In genomic region chr8:94037806-94038205, GRCm38 (mm10) we compare ENCODE assay signal across 8 mouse cellular contexts. TPM values are rescaled to one million over a fixed set of nuclear protein-coding genes. Genes with fewer than 3 reads are reported as not detected.
A peak's percentile ranks its signal among the peaks of the same experiment; 100 is the strongest.
DNase-seq lines count a peak whose midpoint lies in the region; ATAC-seq and TF ChIP-seq lines count a peak whose summit lies in the region.

No protein-coding gene starts in this region.

- no peak for TF ChIP-seq EP300 in liver, postnatal 0 days (IDR thresholded peaks at IDR 0.05; ENCODE audit: low read depth)

- peak overlapping the region; percentile 97 for H3K4me3 ChIP-seq in spleen, adult 2 months (ENCODE audit: extremely low read depth, insufficient read depth, insufficient read length)
- H3K4me3 ChIP-seq in hindbrain, embryonic 12.5 days = peak overlapping the region; percentile 69
- peak overlapping the region; percentile 94 for H3K4me3 ChIP-seq in liver, postnatal 0 days (ENCODE audit: low read depth, low read length)

- peaks cover 6% of the 10 kb centered on the region for H3K4me1 ChIP-seq in spleen, adult 2 months (ENCODE audit: control insufficient read depth, insufficient read depth, insufficient read length)
- peaks cover 24% of the 10 kb centered on the region for H3K4me1 ChIP-seq in hindbrain, embryonic 12.5 days
- H3K4me1 ChIP-seq in liver, postnatal 0 days (ENCODE audit: insufficient read depth) = peaks cover 25% of the 10 kb centered on the region

- no peak overlapping the region for H3K27ac ChIP-seq in spleen, adult 2 months (ENCODE audit: insufficient read depth, low read length)
- no peak overlapping the region for H3K27ac ChIP-seq in hindbrain, embryonic 12.5 days
- H3K27ac ChIP-seq in liver, postnatal 0 days (ENCODE audit: low read depth) = peak overlapping the region; percentile 44

- peaks cover 1% of the 10 kb centered on the region; the same call in 1 of the 2 replicates for H3K36me3 ChIP-seq in spleen, adult 2 months (ENCODE audit: control insufficient read depth, insufficient read depth, low read length)
- H3K36me3 ChIP-seq in hindbrain, embryonic 12.5 days = 0 out of 2 replicates have a peak, but pooled peaks cover 4% of the 10 kb centered on the region
- H3K36me3 ChIP-seq in liver, postnatal 0 days (replicated peaks; ENCODE audit: insufficient read depth, low read length) = no peaks in the 10 kb centered on the region

- no peaks in the 10 kb centered on the region for H3K27me3 ChIP-seq in spleen, adult 2 months (ENCODE audit: control insufficient read depth, insufficient read depth, low read length)
- no peaks in the 10 kb centered on the region for H3K27me3 ChIP-seq in hindbrain, embryonic 12.5 days
- no peaks in the 10 kb centered on the region for H3K27me3 ChIP-seq in liver, postnatal 0 days (ENCODE audit: insufficient read depth, low read length)

- no peaks in the 10 kb centered on the region for H3K9me3 ChIP-seq in hindbrain, embryonic 12.5 days (replicated peaks)
- no peaks in the 10 kb centered on the region for H3K9me3 ChIP-seq in liver, postnatal 0 days (ENCODE audit: low read length)

- 6% methylated on average over 15 of the region's 15 CpGs for WGBS in spleen, adult 2 months
- 11% methylated on average over 15 of the region's 15 CpGs for WGBS in hindbrain, embryonic 12.5 days
- WGBS in liver, postnatal 0 days (ENCODE audit: insufficient replicate concordance) = 5% methylated on average over 15 of the region's 15 CpGs

- no peak for TF ChIP-seq POLR2A in spleen, adult 2 months (IDR thresholded peaks at IDR 0.05; ENCODE audit: low read depth, low read length)

- no peak for DNase-seq in spleen, adult 2 months (ENCODE audit: low read depth in 1 of 2, low spot score in 2 of 2)
- no peak for DNase-seq in spleen, postnatal 14 days (ENCODE audit: low spot score in 2 of 2)
- peak; percentile 21 to 31 for DNase-seq in cerebellum, postnatal 25 days
- DNase-seq in liver, postnatal 0 days = no peak
- DNase-seq in retina, embryonic 14.5 days (ENCODE audit: low spot score) = peak; percentile 22
- DNase-seq in frontal cortex, postnatal 14 days (ENCODE audit: low spot score in 2 of 2) = no peak
- DNase-seq in adipocyte (ENCODE audit: low spot score) = no peak

- no peak for ATAC-seq in hindbrain, embryonic 12.5 days (ENCODE audit: low FRiP score)
- no peak for ATAC-seq in liver, postnatal 0 days

- TF ChIP-seq CTCF in spleen, adult 2 months (IDR thresholded peaks at IDR 0.05; ENCODE audit: extremely low read depth, insufficient read depth, insufficient read length, insufficient replicate concordance) = no peak
- no peak for TF ChIP-seq CTCF in liver, postnatal 0 days (IDR thresholded peaks at IDR 0.05; ENCODE audit: low read depth)

- peak overlapping the region; percentile 70 for H3K9ac ChIP-seq in hindbrain, embryonic 12.5 days
- peak overlapping the region; percentile 77 for H3K9ac ChIP-seq in liver, postnatal 0 days (replicated peaks)

- H3K4me2 ChIP-seq in hindbrain, embryonic 12.5 days (replicated peaks) = peak overlapping the region; percentile 77
- peak overlapping the region; percentile 81 for H3K4me2 ChIP-seq in liver, postnatal 0 days (ENCODE audit: low read depth, low read length)

RNA-seq across cellular contexts. Expression of gene Ogfod1, which starts 0.8 kb away (rescaled TPM):
- polyA plus RNA-seq in spleen, adult 2 months (2012; rRNA removed) = 4.1 and 4.3 TPM in 2 replicates
- 14.6 and 17.7 TPM in 2 replicates for polyA plus RNA-seq in hindbrain, embryonic 12.5 days (2016; fragmentation: Nextera tagmentation; extraction: Ambion mirVana)
- 3.5 and 3.9 TPM in 2 replicates for polyA plus RNA-seq in liver, postnatal 0 days (2015; fragmentation: Nextera tagmentation; extraction: Ambion mirVana)

RNA-seq across cellular contexts. Expression of gene Nudt21, which starts 1.0 kb away (rescaled TPM):
- polyA plus RNA-seq in spleen, adult 2 months (2012; rRNA removed) = 63.0 and 72.5 TPM in 2 replicates
- 127 and 132 TPM in 2 replicates for polyA plus RNA-seq in hindbrain, embryonic 12.5 days (2016; fragmentation: Nextera tagmentation; extraction: Ambion mirVana)
- polyA plus RNA-seq in liver, postnatal 0 days (2015; fragmentation: Nextera tagmentation; extraction: Ambion mirVana) = 52.6 and 59.8 TPM in 2 replicates

RNA-seq across cellular contexts. Expression of gene Amfr, which starts 25.2 kb away (rescaled TPM):
- 70.4 and 76.9 TPM in 2 replicates for polyA plus RNA-seq in spleen, adult 2 months (2012; rRNA removed)
- 77.4 and 79.4 TPM in 2 replicates for polyA plus RNA-seq in hindbrain, embryonic 12.5 days (2016; fragmentation: Nextera tagmentation; extraction: Ambion mirVana)
- 60.2 and 66.9 TPM in 2 replicates for polyA plus RNA-seq in liver, postnatal 0 days (2015; fragmentation: Nextera tagmentation; extraction: Ambion mirVana)

Comparison
In these comparisons a context has a peak if more than half of its experiments do, and no peak if none do; other contexts are left out.
1. DNase-seq: peak in cerebellum, postnatal 25 days (2 of 2) and retina, embryonic 14.5 days (single experiment); none in spleen, adult 2 months (0 of 2), spleen, postnatal 14 days (0 of 2), liver, postnatal 0 days (single experiment), frontal cortex, postnatal 14 days (0 of 2) and adipocyte (single experiment).
2. Peak in every context shown above with its lines, with median percentiles within 50 percentile points of each other: H3K4me3 ChIP-seq.